Mouse (Mus musculus) hematopoietic stem cell, adult 5-6 weeks (primary cell): ENCODE measurements around the gene Itpr1. TPM values are rescaled to one million over a fixed set of nuclear protein-coding genes. Genes with fewer than 3 reads are reported as not detected.

Experiments used
- ATAC-seq, 2 experiments: fragments of 125-278 bp in 1 of 2; replicated peaks in 1 of 2; 2 replicates each; pipeline ENCODE4 v1.8.0; 2016 to 2017; ENCODE audit warnings: inconsistent platforms in 2 of 2, mild to moderate bottlenecking in 2 of 2, moderate number of reproducible peaks in 2 of 2, low read depth in 1 of 2, moderate TSS enrichment in 1 of 2; ENCODE audit not compliant: low FRiP score in 2 of 2, poor library complexity in 2 of 2, severe bottlenecking in 2 of 2, insufficient read depth in 1 of 2, low TSS enrichment in 1 of 2
- total RNA-seq: library from RNA; stranded (forward); fragments of 172-1452, 232-1000 nt; gene quantifications from 2 replicates; pipeline ENCODE4 v1.2.3, GENCODE M21; 2017

Gene Itpr1
- total RNA-seq, 1 experiment from 2014 or later: 82.5 TPM

DNA sequence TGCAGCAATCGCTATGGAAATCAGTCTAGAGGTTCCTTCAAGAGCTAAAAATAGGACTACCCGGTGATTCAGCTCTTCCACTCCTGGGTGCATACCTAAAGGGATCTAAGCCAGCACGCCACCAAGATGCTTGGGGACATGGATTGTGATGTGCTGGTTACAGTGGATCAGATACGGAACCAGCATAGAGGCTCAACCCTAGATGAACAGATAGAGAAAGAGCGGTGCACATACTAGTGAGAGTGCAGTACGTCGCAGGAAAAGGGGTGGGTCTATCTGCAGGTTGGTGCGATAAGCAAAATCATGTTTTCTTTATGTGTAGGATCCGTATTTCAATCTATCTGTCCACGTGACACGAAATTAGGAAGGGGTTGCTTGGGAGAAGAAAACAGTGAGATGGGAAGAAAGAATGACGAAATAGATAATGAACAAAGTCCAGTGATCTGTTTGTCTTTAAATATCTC is 113.1 kb downstream of the Itpr1 start:
- ATAC-seq: 0 out of 4 replicates have a peak, but pooled peaks of 1 of the 2 experiments have one; percentile 5

DNA sequence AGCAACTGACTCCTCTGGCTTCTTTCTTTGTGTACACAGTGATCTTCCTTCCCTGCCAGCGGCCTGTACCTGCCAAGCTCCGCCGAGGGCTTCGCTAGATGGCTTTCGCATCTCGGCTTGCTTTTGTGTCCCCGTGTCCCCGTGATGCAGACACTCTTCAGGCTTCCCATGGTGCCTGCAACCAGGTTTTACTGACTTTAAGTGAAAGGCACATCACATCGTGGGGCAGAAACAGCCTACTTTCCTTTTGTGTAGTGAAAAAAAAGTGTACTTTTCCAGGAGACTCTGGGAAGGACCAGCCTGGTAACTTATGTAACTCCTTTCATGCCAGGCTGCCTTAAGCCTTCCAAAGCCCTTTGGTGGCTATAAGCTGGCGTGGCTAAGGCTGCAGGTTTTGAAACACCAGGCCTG is 113.9 kb downstream of the Itpr1 start:
- ATAC-seq: no peak

DNA sequence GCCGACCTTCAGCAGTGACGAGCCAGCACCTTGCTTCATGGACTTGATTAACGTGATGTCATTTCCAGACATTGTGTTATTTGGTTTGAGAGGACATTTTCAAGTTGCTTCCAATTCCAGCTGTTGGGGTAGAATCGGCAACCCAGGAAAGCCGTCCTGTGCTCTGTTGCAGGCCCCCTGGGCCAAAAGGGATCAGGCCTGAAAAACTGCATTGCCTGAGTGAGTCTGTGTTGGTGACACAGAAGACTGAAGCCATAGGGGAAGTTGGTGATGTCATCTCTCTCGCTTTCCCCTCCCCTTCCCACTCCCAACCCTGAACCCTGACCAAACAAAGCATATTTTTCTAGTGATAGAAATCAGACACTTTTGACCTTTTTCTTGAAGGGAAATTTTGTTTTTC is 114.7 kb downstream of the Itpr1 start:
- ATAC-seq: peak; percentile 25 to 38; a peak in 2 of 4 replicates

DNA sequence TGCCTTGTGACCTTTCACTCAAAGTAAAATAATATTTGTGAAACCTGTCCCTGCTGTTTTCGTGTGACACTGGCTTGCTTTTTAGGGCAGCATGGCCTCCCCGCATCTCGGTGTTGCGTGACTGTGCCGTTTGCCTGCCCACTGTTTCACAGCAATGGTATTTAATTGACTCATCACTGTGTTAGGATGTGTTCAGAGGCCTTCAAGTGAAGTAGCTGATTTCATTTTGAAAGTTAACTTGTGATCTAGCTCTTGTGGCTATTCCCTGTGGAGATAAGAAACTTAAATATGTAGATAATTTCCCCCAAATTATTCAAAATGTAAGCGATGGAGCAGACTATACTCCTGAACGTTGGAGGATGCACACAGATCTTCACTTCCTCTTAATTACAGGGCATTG is 115.4 kb downstream of the Itpr1 start:
- no peak for ATAC-seq

DNA sequence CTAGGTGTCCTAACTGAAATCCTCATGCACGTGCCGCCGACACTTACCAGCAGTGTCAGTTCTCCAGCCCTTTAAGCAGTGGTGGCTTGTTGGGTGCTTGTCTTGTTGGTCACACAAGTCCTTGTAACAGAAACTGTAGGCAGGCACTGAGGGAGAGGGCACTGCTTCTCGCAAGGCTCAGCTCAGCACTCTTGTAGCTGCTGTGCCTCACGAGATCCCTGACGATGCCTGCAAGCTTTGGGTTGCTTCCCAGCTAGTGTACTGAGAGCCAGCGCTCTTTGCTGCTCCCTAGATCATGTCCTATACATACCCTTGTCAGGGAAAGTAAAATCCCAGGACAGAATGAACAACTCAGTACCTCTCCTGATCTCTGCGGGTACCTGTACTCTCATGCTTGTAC is 117.6 kb downstream of the Itpr1 start:
- ATAC-seq: no peak

DNA sequence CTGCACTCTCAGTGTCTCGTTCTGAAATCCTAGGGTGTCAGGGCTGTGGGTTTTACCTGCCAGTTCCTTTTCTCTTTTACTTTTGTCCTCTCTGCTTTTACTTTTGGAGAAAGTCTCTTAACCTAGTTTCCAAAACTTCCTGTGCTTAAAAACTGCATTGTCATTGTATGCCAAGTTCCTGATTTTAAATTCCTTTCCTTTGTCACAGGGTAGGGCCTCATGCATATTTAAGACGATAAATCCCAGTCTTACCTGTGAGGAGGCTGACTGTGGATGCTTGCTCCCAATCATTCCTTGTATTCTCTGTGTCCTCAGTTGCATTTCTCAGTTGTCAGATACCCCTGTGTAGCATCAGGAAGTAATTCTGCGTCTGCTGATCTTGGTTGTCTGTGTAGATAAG is 118.4 kb downstream of the Itpr1 start:
- peak in 1 of 2 experiments; percentile 33; a peak in 2 of 4 replicates for ATAC-seq

DNA sequence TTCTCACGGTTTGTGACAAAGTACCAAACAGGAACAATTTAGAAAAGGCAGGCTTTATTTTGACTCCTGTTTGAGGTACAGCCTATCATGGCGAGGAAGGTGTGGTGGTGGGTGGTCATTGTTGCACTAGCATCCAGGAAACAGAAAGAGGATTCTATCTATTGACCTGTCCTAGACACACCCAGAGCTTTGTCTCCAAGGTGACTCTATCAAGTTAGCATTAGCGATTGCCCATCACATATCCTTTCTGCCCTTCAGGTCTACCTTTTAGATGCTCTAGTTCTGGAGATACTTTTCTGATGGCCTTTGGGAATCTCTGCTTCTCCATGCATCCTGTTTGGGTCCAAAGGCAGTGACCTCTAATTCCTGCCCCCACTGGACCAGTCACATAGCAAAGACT is 121.2 kb downstream of the Itpr1 start:
- ATAC-seq: no peak

DNA sequence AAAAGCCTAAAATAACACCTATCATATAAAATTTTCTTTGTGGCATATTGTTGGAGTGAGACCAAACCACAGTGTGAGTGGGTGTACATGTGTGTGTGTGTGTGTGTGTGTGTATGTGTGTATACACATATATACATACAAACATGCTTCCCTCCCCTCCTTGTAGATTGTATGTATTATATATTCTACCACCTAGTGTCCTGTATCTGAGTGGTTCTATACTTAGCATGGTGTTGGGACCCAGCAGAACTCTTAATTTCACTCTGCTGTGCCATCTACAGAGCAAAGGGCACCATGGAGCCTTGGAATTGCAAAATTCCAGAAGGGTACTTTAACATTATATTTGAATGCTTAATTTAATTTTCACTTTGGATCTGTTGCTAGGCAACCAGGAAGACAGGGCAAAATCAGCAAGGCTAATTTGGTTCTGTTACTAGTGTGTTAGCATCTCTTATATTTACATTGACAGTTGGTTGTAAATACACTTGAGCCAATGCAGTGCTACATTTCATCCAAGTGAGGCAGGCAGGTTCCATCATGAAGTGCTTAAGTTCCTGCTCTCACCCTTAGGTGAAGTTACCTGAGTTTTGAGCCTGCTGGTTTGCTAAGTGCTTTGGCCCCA is 122.4 kb downstream of the Itpr1 start:
- ATAC-seq: no peak

DNA sequence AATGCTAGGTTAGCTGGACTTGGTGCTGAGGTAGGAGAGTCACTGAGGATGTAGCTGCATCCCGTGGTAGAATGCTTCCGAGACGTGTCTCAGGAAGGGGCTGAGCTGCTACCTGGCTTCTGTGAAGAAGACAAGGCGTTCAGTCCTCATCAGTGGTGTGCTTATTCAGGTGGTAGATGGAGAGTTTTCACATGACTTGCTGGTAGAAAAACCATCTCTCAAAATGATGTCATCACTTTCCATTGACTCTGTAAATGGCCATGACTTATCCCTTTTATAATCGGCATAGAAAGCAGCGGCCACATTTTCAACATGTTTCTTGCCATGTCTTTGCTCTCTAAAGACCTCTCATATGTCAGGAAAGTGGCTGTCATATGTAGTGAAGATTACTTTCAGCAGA is 123.6 kb downstream of the Itpr1 start:
- no peak for ATAC-seq

DNA sequence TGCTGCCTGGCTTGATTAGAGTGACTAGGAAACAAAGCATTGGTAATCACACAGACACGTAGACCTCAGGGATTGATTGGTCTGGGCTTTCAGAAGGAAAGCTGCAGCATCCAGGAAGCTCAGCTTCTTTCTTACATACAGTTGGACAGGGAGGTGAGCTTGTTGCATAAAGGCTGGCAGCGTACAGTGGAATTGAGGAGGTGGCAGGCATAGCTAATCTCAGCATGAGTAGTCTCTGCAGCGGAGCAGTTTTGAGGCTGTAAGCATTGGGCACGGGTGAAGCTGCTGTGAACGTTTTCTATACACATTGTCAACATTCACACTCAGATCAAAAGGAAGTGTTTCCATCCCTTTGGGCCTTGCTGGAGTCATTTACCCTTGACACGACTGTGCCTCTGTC is 124.4 kb downstream of the Itpr1 start:
- ATAC-seq: no peak

DNA sequence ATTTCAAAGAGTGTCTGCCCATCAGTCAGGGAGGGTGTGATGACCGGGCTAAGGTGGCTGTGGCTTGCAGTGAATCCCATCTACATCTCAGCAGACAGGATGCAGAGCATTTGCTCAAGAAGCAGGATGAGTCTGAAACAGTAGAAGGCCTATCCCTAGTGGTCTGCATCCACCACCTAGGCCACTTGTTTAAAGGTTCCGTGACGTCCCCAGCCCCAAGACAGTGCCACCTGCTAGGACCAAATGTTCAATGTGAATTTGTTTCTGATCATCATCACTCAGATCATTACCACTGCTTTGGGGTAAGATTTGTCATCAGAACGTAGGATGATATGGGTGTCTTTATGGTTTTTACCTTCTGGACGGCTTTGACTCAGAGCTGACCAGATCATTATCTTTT is 125.5 kb downstream of the Itpr1 start:
- ATAC-seq: no peak

DNA sequence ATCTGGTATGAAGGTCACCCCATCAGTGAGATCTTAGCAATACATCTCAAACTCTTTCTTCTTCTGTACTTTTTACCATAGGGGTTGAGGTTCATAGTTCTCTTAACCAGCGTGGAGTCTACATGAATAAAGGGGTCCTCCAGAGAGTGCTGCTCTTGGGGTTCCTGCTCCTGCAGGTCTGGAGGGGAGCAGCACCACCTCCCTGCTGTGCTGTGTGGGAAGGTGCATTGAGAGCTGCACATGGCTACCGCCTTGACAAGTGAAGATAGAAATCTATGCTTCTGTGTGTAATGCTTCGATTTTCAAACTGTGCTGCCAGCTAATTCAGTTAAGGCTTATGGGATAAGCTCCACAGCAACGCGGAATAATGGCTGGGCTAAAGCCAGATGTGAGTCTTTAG is 130.1 kb downstream of the Itpr1 start:
- ATAC-seq: no peak

DNA sequence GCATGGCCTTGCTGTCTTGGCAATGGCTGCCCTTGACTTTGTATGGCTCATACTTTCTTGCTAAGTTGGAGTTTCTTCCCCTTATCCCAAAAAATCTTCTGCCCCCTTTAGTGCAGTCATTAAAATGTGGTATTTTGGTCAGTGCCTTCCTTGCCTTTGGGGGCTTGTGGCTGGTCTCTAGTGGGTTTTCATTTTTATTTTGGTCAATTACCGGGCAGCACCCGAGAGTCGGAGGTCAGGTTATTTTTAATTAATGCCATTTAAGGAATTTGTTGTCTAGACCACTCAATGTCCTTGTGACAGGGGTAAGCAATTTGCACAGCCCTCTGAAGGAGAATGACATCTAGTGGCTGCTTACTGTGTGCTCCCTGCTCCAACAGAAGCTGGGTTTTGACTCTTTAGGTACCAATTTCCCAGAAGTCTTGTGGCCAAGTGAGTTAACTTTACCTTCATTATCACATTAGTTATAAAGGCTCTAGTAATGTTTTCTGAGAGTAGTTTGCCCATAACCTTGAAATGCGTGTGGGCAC is 130.9 kb downstream of the Itpr1 start:
- ATAC-seq: no peak

DNA sequence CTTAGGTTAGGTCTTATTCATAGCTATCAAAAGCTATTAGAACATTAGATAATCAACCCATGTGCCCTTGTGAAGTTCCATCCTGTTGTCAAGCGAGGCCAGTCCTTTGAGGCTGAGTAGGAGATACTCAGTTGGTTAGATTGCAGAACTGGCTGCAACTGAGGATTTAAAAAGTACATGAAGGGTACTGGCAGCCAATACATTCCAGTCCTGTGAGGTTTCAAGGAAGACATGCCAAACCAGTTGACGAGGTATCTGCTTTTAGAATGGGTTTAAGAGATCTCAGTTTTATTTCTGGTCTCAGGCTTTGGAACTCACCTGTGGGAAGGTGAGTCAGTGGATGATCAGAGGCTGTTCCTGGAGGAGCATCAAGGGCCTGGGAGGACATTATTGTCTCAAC is 137.9 kb downstream of the Itpr1 start:
- ATAC-seq: no peak

DNA sequence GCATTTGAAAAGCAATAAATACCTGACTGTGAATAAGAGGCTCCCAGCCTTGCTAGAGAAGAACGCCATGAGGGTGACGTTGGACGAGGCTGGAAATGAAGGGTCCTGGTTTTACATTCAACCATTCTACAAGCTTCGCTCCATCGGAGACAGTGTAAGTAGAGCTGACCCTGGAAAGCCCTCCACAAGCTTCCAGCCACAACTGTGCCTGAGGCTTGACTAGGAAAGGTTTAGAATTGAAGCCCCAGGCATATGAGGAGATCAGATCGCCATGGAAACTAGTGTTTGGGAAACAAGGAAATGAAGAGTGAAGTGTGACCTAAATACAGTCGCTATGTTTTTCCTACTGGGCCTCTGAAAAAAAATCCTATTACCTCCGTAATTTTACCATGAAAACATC is 139.1 kb downstream of the Itpr1 start:
- ATAC-seq: no peak

DNA sequence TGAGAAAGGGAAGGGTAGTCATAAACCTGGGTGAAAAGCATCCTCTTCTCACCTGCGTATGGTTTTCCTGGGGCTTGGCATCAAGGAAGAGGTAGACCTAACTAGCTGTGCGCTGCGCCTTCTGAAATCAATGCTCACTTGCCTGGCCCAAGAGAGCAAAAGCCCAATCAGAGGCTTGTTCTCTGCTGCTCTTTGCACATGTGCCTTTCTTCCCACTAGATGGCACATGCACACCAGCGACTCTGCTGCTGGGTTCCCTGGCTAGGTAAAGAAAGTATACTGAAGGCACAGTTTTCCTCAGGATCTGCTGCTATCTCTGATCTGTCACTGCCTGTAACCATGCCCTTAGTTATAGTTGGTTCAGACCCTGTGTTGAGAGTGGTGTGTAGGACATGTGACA is 154.5 kb downstream of the Itpr1 start:
- ATAC-seq: peak; percentile 34 to 53; a peak in 3 of 4 replicates

DNA sequence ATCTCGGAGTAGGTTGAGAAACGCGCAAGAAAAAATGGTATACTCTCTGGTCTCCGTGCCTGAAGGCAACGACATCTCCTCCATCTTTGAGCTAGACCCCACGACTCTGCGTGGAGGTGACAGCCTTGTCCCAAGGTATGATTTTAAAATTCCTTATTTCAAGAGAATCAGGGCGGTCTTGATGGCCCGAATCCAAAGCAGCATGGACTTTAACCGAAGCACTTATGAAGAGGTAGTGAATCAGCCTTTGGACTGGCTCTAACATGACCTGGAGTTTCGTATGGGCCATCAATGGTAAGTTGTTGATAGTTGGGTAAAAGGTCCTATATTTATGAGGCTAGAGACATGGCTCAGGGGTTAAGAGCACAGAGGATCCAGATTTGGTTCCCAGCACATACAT is 156.1 kb downstream of the Itpr1 start:
- ATAC-seq: no peak

DNA sequence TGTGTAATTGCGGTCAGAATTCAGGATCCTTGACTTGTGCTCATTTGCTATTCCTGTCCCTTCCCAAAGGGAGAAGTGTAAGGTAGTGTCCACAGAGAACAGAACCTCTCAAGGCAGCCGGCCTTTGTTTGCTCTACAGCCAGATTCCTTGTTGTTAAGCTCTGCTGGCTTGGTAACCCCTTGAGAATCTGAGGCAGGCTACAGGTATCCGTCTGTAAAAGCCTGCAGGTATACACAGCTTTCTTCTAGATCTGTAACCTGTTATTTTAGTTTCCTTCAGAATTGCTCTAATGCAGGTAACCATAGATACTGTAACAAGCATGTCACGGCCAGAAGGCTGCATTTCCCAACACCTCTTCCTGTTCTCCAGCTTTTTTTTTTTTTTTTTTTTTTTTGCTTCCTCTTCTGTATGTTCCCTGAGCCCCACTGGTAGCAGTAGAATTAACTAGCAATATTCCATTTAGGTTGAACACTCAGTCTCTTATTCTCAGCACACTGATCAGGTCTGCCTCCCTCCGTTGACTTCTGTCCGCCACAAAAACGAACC is 158.5 kb downstream of the Itpr1 start:
- peak in 1 of 2 experiments; percentile 19; a peak in 1 of 4 replicates for ATAC-seq

DNA sequence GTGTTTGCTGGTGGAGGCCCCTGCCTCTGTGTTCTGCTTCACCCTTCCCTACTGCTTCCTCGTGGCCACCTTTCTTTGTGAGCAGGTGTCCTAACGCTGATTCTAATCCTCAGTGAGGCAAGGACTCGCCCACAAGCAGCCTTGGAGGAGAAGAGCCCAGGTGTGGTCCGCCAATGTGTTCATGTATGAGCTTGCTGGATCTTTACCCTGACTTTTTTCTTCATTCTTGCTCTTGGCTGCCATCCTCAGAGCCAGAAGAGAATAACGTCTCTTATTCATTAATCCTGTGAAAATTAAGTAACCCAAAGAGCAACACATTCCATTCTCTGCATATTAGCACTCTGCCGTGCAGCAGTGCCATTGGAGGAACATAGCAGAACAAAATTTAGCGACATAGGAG is 161.1 kb downstream of the Itpr1 start:
- ATAC-seq: no peak
